Mouse (Mus musculus) midbrain, postnatal 0 days (tissue): ENCODE measurements around the gene Chl1. TPM values are rescaled to one million over a fixed set of nuclear protein-coding genes. Genes with fewer than 3 reads are reported as not detected.

Experiments
- ATAC-seq: fragments of 200-750 bp; cut with Nextera tagmentation; 2 replicates; pipeline ENCODE4 v1.8.0; 2017; ENCODE audit warnings: moderate number of reproducible peaks, mild to moderate bottlenecking, moderate TSS enrichment, moderate library complexity; ENCODE audit not compliant: low FRiP score
- DNase-seq: peaks from one replicate; pipeline ENCODE4 v3.0.0-alpha.2; 2015; ENCODE audit warnings: low spot score
- H3K27ac ChIP-seq: fragments of 300-500 bp; sonication (generic); 2 replicates; pipeline ENCODE4 v1.5.1; 2014; ENCODE audit warnings: low read depth, mild to moderate bottlenecking, low read length, mixed read lengths
- H3K27me3 ChIP-seq: fragments of 300-500 bp; sonication (generic); 2 replicates; pipeline ENCODE4 v1.6.1; 2014; ENCODE audit warnings: low read length, control low read depth, mixed read lengths; ENCODE audit not compliant: insufficient read depth
- H3K36me3 ChIP-seq: fragments of 300-500 bp; sonication (generic); 2 replicates; pipeline ENCODE4 v1.6.1; 2014; ENCODE audit warnings: low read length, control low read depth, mixed read lengths; ENCODE audit not compliant: insufficient read depth
- H3K4me1 ChIP-seq: fragments of 300-500 bp; sonication (generic); 2 replicates; pipeline ENCODE4 v1.6.1; 2014; ENCODE audit warnings: mild to moderate bottlenecking, control low read depth, antibody characterized with exemption, low read length, mixed read lengths; ENCODE audit not compliant: insufficient read depth
- H3K4me2 ChIP-seq: fragments of 300-500 bp; sonication (generic); 2 replicates; pipeline ENCODE4 v1.6.1; 2014; ENCODE audit warnings: low read depth, mild to moderate bottlenecking, low read length, mixed read lengths; ENCODE audit not compliant: poor library complexity, severe bottlenecking
- H3K4me3 ChIP-seq: fragments of 300-500 bp; sonication (generic); 2 replicates; pipeline ENCODE4 v1.5.1; 2014; ENCODE audit warnings: low read depth, mild to moderate bottlenecking, low read length, moderate library complexity
- H3K9ac ChIP-seq: fragments of 300-500 bp; sonication (generic); replicated peaks from 2 replicates; pipeline ENCODE4 v1.6.1; 2014; ENCODE audit warnings: mild to moderate bottlenecking, low read length, moderate library complexity, mixed read lengths; ENCODE audit not compliant: poor library complexity, severe bottlenecking
- H3K9me3 ChIP-seq: fragments of 300-500 bp; sonication (generic); 2 replicates; pipeline ENCODE4 v1.6.1; 2016; ENCODE audit warnings: low read length, control low read depth
- CTCF ChIP-seq: IDR thresholded peaks from 2 replicates; pipeline ENCODE4 v1.5.1; 2016; ENCODE audit warnings: antibody characterized with exemption, mild to moderate bottlenecking
- WGBS: fragments of 180-500 bp; shearing (Covaris S2); extraction: QIAGEN DNeasy Blood & Tissue Kit; methylation state at CpG from one replicate; pipeline ENCODE4 v1.1.7; 2014; 5-methylcytosine and 5-hydroxymethylcytosine counted together
- polyA plus RNA-seq: library from polyadenylated mRNA; unstranded; fragments of >200 nt; fragmentation: Nextera tagmentation; extraction: Ambion mirVana; gene quantifications from 2 replicates; pipeline ENCODE4 v1.2.1, GENCODE M21; 2015
- total RNA-seq: library from RNA; depleted of rRNA; stranded (reverse); fragments of >200 nt; gene quantifications from 2 replicates; pipeline ENCODE4 v1.2.3, GENCODE M21; 2014

Chl1 gene
- total and polyA plus RNA-seq, 2 experiments from 2014 or later, result 224 to 300 TPM

- WGBS, result 72% methylated on average over 3 of the region's 3 CpGs
Measured at GRCm38 (mm10) chr6:103612626-103613025, 102.2 kb downstream of the Chl1 start.

GRCm38 (mm10) chr6:103613714-103614113, 103.3 kb downstream of the Chl1 start:
- Histone ChIP-seq H3K36me3 (no peaks in the 10 kb centered on the region), H3K9me3 (no peaks in the 10 kb centered on the region), H3K4me1 (no peaks in the 10 kb centered on the region), H3K27me3 (no peaks in the 10 kb centered on the region), H3K4me2 (no peak overlapping the region), H3K27ac (no peak overlapping the region), H3K4me3 (no peak overlapping the region), H3K9ac (no peak overlapping the region)
- WGBS, result 84% methylated on average over 3 of the region's 3 CpGs
- TF ChIP-seq CTCF, result no peak
- ATAC-seq (no peak), DNase-seq (no peak)

More at GRCm38 (mm10) chr6:103612626-103613025, 102.2 kb downstream of the Chl1 start:
- H3K4me2 ChIP-seq, result no peak overlapping the region
- H3K27me3 ChIP-seq, result no peaks in the 10 kb centered on the region
- no peaks in the 10 kb centered on the region for H3K36me3 ChIP-seq
- no peak for ATAC-seq
- no peak overlapping the region for H3K27ac ChIP-seq
- DNase-seq, result no peak
- no peak for TF ChIP-seq CTCF
- H3K4me1 ChIP-seq, result no peaks in the 10 kb centered on the region
- no peak overlapping the region for H3K9ac ChIP-seq
- H3K9me3 ChIP-seq, result no peaks in the 10 kb centered on the region
- no peak overlapping the region for H3K4me3 ChIP-seq

DNA sequence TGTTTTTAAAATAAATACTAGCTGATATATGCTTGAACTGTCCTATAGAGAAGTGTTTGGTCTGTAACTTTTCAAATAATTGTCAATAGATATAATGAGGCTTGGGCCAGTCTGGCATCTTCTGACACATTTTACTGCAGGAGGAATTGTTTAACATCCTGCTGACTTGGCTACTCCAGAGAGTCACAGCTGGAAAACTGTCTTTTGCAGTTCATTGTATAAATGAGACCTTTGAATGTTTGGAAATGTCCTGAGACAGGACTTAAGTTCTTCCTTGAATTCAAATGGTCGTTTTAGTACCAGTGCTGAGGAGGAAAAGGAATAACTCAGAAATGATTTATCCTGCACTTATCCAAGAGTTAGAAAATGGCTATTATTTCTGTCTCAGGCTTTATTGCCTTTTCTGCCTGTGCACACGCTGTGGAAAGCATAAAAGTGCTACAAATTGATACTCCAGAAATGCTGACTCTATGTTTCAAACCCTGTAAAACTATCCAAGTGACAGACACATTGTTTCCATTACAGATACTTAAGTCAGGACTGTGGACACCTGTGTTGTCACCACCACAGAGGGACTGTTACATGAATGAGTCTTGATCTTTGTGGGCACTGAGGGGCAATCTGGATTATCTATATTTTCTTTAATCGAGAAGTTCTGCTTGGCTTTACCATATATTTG, 105.7 kb downstream of the Chl1 start:
- H3K27me3 ChIP-seq, result no peaks in the 10 kb centered on the region
- no peaks in the 10 kb centered on the region for H3K36me3 ChIP-seq
- H3K9me3 ChIP-seq, result no peaks in the 10 kb centered on the region
- no peak overlapping the region for H3K4me2 ChIP-seq
- H3K9ac ChIP-seq, result no peak overlapping the region
- ATAC-seq (no peak), DNase-seq (no peak)
- 43% methylated on average over 3 of the region's 3 CpGs for WGBS
- no peak overlapping the region for H3K27ac ChIP-seq
- no peaks in the 10 kb centered on the region for H3K4me1 ChIP-seq
- TF ChIP-seq CTCF, result no peak
- no peak overlapping the region for H3K4me3 ChIP-seq

DNA sequence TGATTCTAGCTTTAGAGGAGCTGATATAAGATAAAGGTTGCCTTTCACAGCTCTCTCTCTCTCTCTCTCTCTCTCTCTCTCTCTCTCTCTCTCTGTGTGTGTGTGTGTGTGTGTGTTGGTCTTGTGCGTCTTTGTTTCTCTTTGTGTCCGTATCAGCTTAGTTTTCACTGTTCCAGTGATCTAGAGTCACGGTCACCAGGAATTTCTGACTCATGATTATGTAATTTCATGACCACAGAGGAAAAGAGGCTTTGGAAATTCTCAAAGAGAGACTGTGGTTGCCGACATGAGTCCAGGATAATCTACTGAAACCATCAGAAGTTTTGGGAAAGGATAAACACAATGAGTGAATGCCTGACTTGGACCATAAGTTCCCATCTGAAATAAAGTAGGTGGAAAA, 110.5 kb downstream of the Chl1 start:
- H3K4me2 ChIP-seq, result no peak overlapping the region
- TF ChIP-seq CTCF, result no peak
- no peak overlapping the region for H3K9ac ChIP-seq
- no peak overlapping the region for H3K4me3 ChIP-seq
- WGBS, result 42% methylated on average over 4 of the region's 4 CpGs
- DNase-seq (no peak), ATAC-seq (no peak)
- no peaks in the 10 kb centered on the region for H3K27me3 ChIP-seq
- H3K36me3 ChIP-seq, result no peaks in the 10 kb centered on the region
- H3K4me1 ChIP-seq, result no peaks in the 10 kb centered on the region
- no peaks in the 10 kb centered on the region for H3K9me3 ChIP-seq
- H3K27ac ChIP-seq, result no peak overlapping the region

DNA sequence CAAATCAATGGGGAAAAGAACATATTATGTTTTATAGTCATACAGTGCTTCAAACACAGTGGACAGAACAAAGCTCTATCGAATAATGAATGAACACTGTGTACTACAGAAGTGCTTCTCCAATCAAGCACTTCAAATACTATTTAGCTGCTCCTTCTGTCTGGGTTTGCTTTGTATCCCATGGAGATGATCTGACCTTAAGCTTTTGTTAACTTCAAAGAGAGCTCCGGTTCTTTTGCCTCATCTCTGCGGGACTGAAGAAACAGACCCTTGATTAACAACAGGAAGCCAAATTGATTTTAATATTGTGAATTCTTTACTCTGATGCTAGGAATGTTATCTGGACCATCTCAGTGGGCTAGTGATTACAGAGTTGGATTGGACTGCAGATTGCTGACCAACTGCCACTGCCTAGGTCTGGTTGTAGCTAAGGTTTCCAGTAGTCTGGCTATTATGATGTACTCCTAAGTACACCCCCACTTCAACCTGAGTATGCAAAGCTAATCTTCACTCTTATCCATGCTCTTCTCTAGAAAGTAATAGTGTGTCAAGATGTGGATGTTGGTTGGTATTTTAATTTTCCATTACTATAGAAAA, 111.8 kb downstream of the Chl1 start:
- Histone ChIP-seq H3K4me1 (no peaks in the 10 kb centered on the region), H3K36me3 (no peaks in the 10 kb centered on the region), H3K27ac (no peak overlapping the region), H3K9ac (no peak overlapping the region), H3K4me2 (no peak overlapping the region), H3K9me3 (no peaks in the 10 kb centered on the region), H3K4me3 (no peak overlapping the region), H3K27me3 (no peaks in the 10 kb centered on the region)
- no peak for TF ChIP-seq CTCF
- no peak for DNase-seq
- WGBS, result 8% methylated on average over 3 of the region's 3 CpGs
- no peak for ATAC-seq

DNA sequence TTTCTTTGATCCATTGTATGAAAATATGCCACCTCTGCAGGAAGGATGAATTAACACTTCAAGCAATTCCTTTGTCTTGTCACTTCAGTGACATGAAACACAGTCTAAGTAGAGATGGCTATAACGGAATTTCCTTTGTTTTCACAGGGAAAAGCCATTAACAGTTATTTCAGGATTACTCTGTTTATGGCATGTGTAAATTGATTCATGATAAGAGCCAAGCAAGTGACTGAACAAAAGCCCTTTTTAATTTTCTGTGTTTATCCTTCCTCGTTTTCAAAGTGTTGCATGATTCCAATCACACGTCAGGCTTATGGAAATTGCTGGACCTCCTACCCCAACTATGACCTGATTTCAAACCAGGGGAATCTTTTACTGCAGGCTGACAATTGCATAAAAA, 122.5 kb downstream of the Chl1 start:
- no peak overlapping the region for H3K4me2 ChIP-seq
- no peaks in the 10 kb centered on the region for H3K36me3 ChIP-seq
- no peak overlapping the region for H3K4me3 ChIP-seq
- no peak overlapping the region for H3K27ac ChIP-seq
- no peak overlapping the region for H3K9ac ChIP-seq
- no peaks in the 10 kb centered on the region for H3K4me1 ChIP-seq
- no peaks in the 10 kb centered on the region for H3K27me3 ChIP-seq
- H3K9me3 ChIP-seq, result no peaks in the 10 kb centered on the region
- DNase-seq, result no peak
- WGBS, result 32% methylated on average over 3 of the region's 3 CpGs
- ATAC-seq, result no peak
- TF ChIP-seq CTCF, result no peak
